Mouse (Mus musculus) intestine, embryonic 16.5 days (tissue): Measurements from ENCODE around the gene Syne1. TPM values are rescaled to one million over a fixed set of nuclear protein-coding genes. Genes with fewer than 3 reads are reported as not detected.

Source experiments
- ATAC-seq: fragments of 200-750 bp; cut with Nextera tagmentation; 2 replicates; pipeline ENCODE4 v1.8.0; 2017; ENCODE audit warnings: moderate TSS enrichment, moderate library complexity
- H3K27ac ChIP-seq: fragments of 300-500 bp; sonication (generic); 2 replicates; pipeline ENCODE4 v1.5.1; 2014; ENCODE audit warnings: mild to moderate bottlenecking, low read length
- H3K27me3 ChIP-seq: fragments of 300-500 bp; sonication (generic); replicated peaks from 2 replicates; pipeline ENCODE4 v1.6.1; 2014; ENCODE audit warnings: low read length, control low read depth, mixed read lengths; ENCODE audit not compliant: control insufficient read depth, insufficient read depth
- H3K36me3 ChIP-seq: fragments of 300-500 bp; sonication (generic); 2 replicates; pipeline ENCODE4 v1.6.1; 2014; ENCODE audit warnings: low read length, control low read depth; ENCODE audit not compliant: control insufficient read depth, insufficient read depth
- H3K4me1 ChIP-seq: fragments of 300-500 bp; sonication (generic); 2 replicates; pipeline ENCODE4 v1.6.1; 2014; ENCODE audit warnings: low read length, control low read depth, mixed read lengths; ENCODE audit not compliant: control insufficient read depth, insufficient read depth
- H3K4me2 ChIP-seq: fragments of 300-500 bp; sonication (generic); 2 replicates; pipeline ENCODE4 v1.6.1; 2014; ENCODE audit warnings: low read depth, low read length, control low read depth
- H3K4me3 ChIP-seq: fragments of 300-500 bp; sonication (generic); 2 replicates; pipeline ENCODE4 v1.5.1; 2014; ENCODE audit warnings: mild to moderate bottlenecking, low read length
- H3K9ac ChIP-seq: fragments of 300-500 bp; sonication (generic); 2 replicates; pipeline ENCODE4 v1.6.1; 2014; ENCODE audit warnings: low read depth, low read length
- H3K9me3 ChIP-seq: fragments of 300-500 bp; sonication (generic); 2 replicates; pipeline ENCODE4 v1.6.1; 2016; ENCODE audit warnings: low read length, control low read depth; ENCODE audit not compliant: control insufficient read depth
- WGBS: fragments of 180-500 bp; shearing (Covaris S2); extraction: QIAGEN DNeasy Blood & Tissue Kit; methylation state at CpG from one replicate; pipeline ENCODE4 v1.1.7; 2014; 5-methylcytosine and 5-hydroxymethylcytosine counted together
- polyA plus RNA-seq: library from polyadenylated mRNA; unstranded; fragments of >200 nt; fragmentation: Nextera tagmentation; extraction: Ambion mirVana; gene quantifications from 2 replicates; pipeline ENCODE4 v1.2.1, GENCODE M21; 2015

Syne1 gene
- polyA plus RNA-seq, 1 experiment from 2014 or later = 4.7 TPM

DNA sequence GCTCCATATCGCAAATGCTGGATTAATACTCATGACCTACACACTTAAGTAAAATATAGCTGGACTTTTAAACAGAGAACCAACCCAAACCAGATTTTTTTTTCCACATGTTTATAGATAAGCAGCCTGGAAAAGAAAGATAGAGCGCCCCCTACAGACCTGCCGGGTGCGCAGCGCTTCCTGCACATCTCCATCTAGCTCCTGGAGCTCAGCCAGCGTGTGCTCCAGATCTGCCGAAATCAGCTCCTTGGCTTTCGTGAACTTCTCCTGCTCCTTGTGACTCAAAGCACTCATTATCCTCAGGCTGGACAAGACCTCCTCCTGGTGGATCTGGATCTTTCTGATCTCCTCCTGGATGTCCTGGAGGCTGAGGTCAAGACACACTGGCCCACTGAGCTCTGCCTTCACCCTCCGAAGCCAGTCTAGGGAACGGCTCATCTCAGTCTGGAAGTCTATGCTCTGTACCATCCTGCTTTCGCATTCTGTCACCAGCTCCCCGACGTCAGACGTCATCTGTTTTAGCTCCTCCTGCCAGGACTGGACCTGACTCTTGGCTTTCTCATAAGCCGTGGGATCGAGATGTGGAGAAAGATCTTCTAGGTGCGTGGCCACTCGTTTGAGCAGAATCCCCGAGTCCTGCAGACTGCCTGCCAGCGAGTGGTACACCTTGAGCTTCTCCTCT is 323.7 kb downstream of the Syne1 start:
- H3K27me3 ChIP-seq = no peaks in the 10 kb centered on the region
- ATAC-seq = no peak
- H3K9ac ChIP-seq = no peak overlapping the region
- H3K27ac ChIP-seq = no peak overlapping the region
- no peaks in the 10 kb centered on the region for H3K36me3 ChIP-seq
- H3K4me3 ChIP-seq = no peak overlapping the region
- WGBS = 81% methylated on average over 20 of the region's 20 CpGs
- no peaks in the 10 kb centered on the region for H3K4me1 ChIP-seq
- no peak overlapping the region for H3K4me2 ChIP-seq
- no peaks in the 10 kb centered on the region for H3K9me3 ChIP-seq

DNA sequence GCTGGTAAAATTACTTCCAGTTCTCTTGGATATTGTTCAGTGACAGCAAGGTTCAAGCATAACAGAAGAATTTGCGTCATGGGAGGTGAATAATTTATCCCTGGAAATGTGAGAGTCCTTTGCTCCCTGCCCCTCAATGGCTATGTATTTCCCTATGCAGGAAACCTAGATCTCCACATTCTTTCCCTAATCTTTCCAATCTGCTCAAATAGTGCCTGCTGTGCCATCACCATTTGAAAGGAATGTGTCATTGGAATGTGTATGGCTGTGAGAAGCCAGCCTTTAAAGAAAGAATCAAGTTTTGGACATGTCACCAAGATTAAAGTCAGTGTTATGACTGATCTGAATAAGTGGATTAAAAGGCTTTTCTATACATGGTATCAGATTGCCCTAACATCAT is 335.3 kb downstream of the Syne1 start:
- 72% methylated on average over 1 of the region's 1 CpGs for WGBS
- no peaks in the 10 kb centered on the region for H3K27me3 ChIP-seq
- H3K4me3 ChIP-seq = no peak overlapping the region
- H3K9me3 ChIP-seq = no peaks in the 10 kb centered on the region
- no peak overlapping the region for H3K4me2 ChIP-seq
- no peak overlapping the region for H3K27ac ChIP-seq
- H3K9ac ChIP-seq = no peak overlapping the region
- no peak for ATAC-seq
- no peaks in the 10 kb centered on the region for H3K4me1 ChIP-seq
- H3K36me3 ChIP-seq = no peaks in the 10 kb centered on the region

DNA sequence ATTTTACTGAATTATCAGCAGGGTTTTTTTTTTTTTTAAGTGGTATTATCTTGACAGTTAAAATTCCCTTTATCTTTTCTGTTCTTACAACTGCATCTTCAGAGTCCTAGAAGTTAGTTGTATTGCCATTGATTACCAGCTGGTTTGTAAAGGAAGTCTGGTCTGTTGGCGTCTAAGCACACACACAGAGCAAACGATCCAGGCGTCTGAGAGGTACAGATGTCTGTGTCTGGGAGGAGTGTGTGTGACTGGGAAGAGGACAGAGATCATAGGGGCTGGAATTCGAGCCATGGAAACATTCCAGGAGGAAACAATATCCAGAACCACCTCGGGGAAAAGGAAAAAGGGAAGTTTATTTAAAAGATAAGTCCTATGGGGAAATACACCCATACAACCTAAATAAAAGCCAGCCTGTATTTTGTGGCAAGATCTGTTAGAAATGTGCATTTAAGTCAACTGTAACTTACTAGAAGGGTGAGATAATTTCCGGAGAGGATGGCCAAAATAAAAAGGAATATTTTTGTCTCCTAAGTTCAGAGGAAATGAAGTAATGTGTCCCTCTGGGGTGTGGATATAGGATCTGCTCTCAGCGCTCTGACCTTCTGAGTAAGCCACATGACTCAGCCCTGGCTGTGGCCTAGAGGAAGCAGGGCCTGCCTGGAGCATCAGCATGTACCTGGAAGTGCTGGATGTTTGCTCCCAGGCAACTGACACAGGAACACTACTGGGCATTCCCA is 343.2 kb downstream of the Syne1 start:
- H3K9me3 ChIP-seq = no peaks in the 10 kb centered on the region
- no peaks in the 10 kb centered on the region for H3K27me3 ChIP-seq
- H3K4me3 ChIP-seq = no peak overlapping the region
- no peak overlapping the region for H3K4me2 ChIP-seq
- H3K4me1 ChIP-seq = 0 out of 2 replicates have a peak, but pooled peaks cover 6% of the 10 kb centered on the region
- no peaks in the 10 kb centered on the region for H3K36me3 ChIP-seq
- WGBS = 14% methylated on average over 7 of the region's 7 CpGs
- no peak overlapping the region for H3K9ac ChIP-seq
- peak; percentile 82 for ATAC-seq
- H3K27ac ChIP-seq = peak overlapping the region; percentile 59; the same call in 1 of the 2 replicates

DNA sequence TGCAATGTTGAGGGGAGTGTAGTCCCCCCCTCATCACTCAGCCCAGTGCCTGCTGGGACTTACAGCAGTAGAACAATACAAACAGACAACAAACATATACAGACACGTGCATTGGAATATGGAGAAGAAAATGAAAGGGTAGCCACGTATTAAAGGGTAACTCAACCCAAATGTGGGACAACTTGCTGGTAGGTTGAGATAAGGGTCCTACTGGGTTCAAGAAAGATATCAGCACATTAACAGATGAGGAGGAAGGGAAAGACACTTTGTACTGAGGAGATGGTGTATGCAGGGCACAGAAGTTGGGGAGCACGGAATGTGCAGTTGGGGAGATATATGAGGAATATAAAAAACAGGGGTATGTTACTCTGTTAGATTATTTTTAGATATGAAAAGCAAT is 345.3 kb downstream of the Syne1 start:
- Histone ChIP-seq H3K27me3 (no peaks in the 10 kb centered on the region), H3K9me3 (no peaks in the 10 kb centered on the region), H3K4me3 (no peak overlapping the region), H3K9ac (no peak overlapping the region), H3K27ac (no peak overlapping the region), H3K36me3 (0 out of 2 replicates have a peak, but pooled peaks cover 5% of the 10 kb centered on the region), H3K4me1 (0 out of 2 replicates have a peak, but pooled peaks cover 6% of the 10 kb centered on the region), H3K4me2 (no peak overlapping the region)
- 87% methylated on average over 3 of the region's 3 CpGs for WGBS
- ATAC-seq = peak; percentile 57; the same call in 1 of the 2 replicates

DNA sequence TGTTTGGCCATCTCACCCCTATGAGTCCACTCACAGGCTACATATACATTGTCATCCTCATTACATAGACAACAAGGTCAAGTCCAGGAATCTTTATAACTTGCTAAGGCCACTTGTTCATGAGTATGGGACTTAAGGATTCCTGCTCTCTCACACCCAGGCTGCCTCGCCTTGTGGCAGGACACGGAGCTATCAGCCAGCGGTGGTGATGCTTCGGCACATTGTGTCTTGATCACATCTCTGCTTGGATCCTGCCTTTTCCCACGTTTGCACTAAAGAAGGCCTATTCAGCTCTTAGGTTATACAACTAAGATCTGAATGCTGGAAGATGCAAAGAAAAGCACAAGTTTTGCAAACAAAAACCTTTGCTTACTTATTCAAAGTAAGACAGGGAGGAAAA is 345.7 kb downstream of the Syne1 start:
- Histone ChIP-seq H3K9me3 (no peaks in the 10 kb centered on the region), H3K4me1 (0 out of 2 replicates have a peak, but pooled peaks cover 6% of the 10 kb centered on the region), H3K27me3 (no peaks in the 10 kb centered on the region), H3K27ac (no peak overlapping the region), H3K4me3 (no peak overlapping the region), H3K36me3 (0 out of 2 replicates have a peak, but pooled peaks cover 5% of the 10 kb centered on the region), H3K9ac (no peak overlapping the region), H3K4me2 (no peak overlapping the region)
- no peak for ATAC-seq
- 85% methylated on average over 5 of the region's 5 CpGs for WGBS

DNA sequence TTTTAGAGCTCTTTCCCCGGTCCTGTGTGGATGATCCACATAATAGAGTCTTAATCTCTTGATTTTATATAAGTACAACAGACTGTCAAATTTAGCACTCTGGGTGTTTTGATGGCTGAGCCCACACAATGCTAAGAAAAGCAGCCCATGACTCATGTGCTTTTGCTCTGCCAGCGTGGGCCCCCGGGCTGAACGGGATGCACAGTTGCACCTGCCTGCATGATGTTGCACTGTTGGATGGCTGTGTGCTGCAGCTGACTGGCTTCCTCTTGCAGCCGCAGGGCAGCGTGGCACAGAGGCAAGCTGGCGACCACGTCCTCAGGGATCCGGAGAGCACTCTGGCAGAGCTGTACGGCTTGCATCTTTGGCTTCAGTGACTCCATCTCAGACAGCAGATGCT is 347.4 kb downstream of the Syne1 start:
- no peak for ATAC-seq
- 74% methylated on average over 10 of the region's 10 CpGs for WGBS
- H3K36me3 ChIP-seq = 0 out of 2 replicates have a peak, but pooled peaks cover 5% of the 10 kb centered on the region

DNA sequence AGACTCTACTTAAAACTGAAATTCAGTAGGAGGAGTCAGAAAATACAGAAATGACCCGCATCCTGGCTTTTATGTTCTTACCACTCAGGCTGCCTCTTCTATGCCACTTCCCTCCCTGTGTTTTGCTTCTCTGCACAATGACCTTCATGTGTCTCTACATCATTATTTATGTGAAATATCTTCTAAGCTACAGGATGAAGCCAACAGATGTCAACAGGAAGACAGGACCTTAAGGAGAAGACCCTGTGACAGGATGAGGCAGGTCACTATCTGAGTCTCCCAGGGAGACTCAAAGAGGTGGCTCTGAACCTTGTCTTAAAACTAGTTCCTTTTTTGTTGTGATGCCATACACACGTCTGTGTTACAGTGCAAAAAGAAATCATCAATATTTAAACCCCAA is 353.9 kb downstream of the Syne1 start:
- Histone ChIP-seq H3K9ac (no peak overlapping the region), H3K4me3 (no peak overlapping the region)
- WGBS = 78% methylated on average over 2 of the region's 2 CpGs

More for the DNA sequence above, 347.4 kb downstream of the Syne1 start:
- H3K27ac ChIP-seq = no peak overlapping the region
- H3K4me2 ChIP-seq = no peak overlapping the region
- H3K4me3 ChIP-seq = no peak overlapping the region
- H3K9ac ChIP-seq = no peak overlapping the region
- no peaks in the 10 kb centered on the region for H3K27me3 ChIP-seq
- H3K9me3 ChIP-seq = no peaks in the 10 kb centered on the region
- H3K4me1 ChIP-seq = 0 out of 2 replicates have a peak, but pooled peaks cover 6% of the 10 kb centered on the region

DNA sequence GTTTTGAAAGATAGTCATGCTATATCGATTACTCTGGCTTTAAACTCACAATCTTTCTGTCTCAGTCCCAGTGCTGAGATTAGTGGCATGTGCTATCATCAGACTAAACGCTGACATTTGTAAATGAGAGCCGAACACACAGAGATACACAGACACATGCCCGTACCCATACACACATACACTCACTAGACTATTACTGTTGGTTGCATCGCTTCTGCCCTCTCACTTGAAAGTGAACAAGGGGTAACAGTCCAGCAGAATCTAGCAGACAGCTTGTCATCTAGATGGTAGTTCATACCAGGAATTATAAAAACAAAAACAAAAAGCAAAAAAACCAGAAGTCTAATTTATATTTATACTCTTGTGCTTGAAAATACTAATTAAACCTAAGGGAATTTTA is 355.0 kb downstream of the Syne1 start:
- 88% methylated on average over 5 of the region's 5 CpGs for WGBS
- no peak overlapping the region for H3K4me3 ChIP-seq
- no peaks in the 10 kb centered on the region for H3K36me3 ChIP-seq
- no peak overlapping the region for H3K27ac ChIP-seq
- no peak overlapping the region for H3K4me2 ChIP-seq
- no peaks in the 10 kb centered on the region for H3K27me3 ChIP-seq
- H3K4me1 ChIP-seq = no peaks in the 10 kb centered on the region
- no peak for ATAC-seq
- no peak overlapping the region for H3K9ac ChIP-seq
- H3K9me3 ChIP-seq = no peaks in the 10 kb centered on the region

More for the DNA sequence above, 353.9 kb downstream of the Syne1 start:
- Histone ChIP-seq H3K9me3 (no peaks in the 10 kb centered on the region), H3K36me3 (no peaks in the 10 kb centered on the region), H3K27me3 (no peaks in the 10 kb centered on the region), H3K27ac (no peak overlapping the region), H3K4me2 (no peak overlapping the region), H3K4me1 (no peaks in the 10 kb centered on the region)
- no peak for ATAC-seq

DNA sequence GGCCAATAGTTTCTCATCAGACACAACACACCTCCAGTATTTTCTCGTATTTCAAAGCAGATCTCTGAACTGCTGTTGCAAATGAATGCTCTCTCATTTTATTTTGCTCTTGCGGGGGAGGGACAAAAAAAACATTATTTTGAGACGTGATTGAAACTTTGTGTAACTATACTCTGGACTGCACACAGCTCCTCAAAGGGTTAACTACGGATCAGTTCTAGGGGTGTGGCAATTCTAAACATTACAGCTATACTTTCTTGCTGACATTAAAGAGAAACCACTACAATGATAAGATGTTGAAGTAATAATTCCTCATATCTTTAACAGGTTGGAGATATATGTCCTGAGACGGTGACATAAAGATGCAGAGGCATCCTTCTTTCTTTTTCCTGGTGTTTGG is 356.0 kb downstream of the Syne1 start:
- Histone ChIP-seq H3K4me2 (no peak overlapping the region), H3K9ac (no peak overlapping the region), H3K4me3 (no peak overlapping the region), H3K36me3 (no peaks in the 10 kb centered on the region), H3K27me3 (no peaks in the 10 kb centered on the region), H3K27ac (no peak overlapping the region), H3K9me3 (no peaks in the 10 kb centered on the region), H3K4me1 (no peaks in the 10 kb centered on the region)
- 58% methylated on average over 5 of the region's 5 CpGs for WGBS
- no peak for ATAC-seq
